Mouse (Mus musculus): Measurements from ENCODE around the gene Atxn7l1.

The Atxn7l1 gene

DNA sequence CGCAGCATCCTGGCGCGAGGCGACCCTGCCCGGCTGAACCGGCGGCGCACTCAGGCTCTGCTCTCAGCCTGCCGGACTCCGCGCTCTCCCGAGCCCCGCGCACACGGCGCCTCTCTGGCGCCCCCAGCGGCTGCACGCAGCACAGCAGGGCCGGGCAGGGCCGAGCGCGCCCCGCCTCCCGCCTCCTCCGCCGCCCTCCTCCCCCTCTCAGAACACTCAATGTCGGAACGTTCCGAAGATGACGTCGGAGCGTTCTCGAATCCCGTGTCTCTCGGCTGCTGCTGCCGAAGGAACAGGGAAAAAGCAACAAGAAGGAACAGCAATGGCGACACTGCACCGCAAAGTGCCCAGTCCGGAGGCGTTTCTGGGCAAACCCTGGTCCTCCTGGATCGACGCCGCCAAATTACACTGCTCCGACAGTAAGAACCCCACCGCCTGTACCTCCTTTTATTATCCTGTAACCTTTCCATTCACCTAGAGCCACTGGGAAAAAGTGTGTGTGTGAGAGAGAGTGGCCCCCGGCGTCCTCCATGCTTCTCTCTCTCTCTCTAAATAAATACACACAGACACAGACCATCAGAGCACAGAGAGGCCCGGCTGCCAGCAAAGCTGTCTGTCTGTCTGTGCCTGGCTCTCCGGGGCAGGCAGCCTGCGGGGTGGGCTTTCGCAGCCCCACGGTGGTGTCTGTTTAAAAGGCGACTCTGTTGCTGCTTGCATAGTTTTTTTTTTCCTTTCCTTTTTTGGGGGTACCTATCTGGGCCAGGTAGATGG, at the start of gene Atxn7l1:
Gene Atxn7l1 (plus strand): TSS at position 197 of the 771 bp plus-strand sequence.
- DNase-seq (ENCODE audit: low spot score) = peak; percentile 79

DNA sequence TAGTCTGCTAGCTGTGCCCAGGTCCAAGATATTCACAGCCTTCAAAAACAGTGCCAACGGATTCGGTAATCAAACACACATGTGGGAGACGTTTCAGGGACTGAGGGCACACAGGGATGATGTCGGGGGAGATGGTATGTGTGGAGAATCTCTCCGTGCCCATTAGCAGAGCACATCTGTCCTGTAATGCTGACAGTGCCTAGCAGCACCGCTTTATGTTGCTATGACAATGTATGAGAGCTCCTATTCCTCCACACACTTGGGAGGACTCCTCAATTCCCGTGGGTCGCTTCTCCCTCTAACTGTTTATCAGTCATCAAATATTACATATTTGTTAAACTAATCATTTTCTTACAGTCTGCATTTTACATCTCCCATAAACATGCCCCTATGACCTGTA, 45.9 kb upstream of the Atxn7l1 start:
- DNase-seq (ENCODE audit: low spot score) = no peak

DNA sequence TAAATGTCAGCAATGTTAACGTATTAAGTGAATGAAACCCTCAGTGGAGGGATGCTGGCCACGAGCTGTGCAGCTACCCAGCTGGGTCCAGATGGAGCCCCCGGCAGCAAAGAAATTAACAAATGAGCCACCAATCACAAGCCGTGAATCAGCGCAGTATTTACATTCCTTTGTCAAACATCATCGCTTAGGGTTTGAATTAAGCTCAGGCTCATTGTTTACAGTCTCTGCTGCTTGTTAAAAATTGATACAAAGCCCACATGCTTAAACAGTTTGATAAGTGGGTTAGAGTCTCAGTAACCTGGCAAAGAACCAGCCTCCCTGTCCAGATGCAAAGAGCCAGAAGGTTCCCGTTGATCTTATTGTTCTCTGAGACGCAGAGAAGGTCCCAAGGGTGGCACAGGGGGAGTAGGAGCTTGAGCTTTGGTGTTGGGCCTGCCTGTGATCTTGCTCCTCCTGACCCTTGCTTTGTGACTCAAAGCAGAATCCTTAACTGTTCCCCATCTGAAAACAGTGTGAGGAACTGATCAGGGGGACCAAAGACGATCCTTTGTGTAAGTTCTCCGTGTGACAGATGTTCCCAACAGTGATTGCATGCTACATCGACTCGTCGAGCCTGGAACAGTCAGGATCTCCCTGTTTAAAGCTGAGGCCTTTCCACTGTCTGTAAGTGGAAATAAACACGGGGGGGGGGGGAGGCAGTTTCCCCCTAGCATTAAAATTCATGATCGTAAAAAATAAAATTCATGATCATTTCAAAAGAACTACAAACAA, 45.0 kb upstream of the Atxn7l1 start:
- DNase-seq (ENCODE audit: low spot score) = no peak

DNA sequence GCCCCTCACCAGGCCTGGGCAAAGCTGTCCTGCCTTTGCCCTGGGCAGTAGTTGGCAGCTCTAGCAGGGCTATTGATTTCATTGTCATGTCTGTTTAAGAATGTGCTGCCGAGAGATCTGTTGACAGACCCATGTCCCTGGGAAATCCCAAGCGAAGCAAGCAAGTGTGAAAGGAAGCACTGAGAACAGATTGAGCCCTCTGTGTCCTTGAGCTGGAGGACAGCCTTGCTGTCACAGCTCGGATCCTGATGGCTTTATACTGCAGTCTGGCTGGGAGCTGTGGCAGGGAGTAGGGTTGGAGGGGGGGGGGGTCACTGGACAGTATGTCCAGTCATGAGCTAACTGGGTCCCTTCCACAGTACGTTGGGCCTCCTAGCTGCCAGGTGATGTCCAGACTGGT, 41.8 kb upstream of the Atxn7l1 start:
- no peak for DNase-seq (ENCODE audit: low spot score)

DNA sequence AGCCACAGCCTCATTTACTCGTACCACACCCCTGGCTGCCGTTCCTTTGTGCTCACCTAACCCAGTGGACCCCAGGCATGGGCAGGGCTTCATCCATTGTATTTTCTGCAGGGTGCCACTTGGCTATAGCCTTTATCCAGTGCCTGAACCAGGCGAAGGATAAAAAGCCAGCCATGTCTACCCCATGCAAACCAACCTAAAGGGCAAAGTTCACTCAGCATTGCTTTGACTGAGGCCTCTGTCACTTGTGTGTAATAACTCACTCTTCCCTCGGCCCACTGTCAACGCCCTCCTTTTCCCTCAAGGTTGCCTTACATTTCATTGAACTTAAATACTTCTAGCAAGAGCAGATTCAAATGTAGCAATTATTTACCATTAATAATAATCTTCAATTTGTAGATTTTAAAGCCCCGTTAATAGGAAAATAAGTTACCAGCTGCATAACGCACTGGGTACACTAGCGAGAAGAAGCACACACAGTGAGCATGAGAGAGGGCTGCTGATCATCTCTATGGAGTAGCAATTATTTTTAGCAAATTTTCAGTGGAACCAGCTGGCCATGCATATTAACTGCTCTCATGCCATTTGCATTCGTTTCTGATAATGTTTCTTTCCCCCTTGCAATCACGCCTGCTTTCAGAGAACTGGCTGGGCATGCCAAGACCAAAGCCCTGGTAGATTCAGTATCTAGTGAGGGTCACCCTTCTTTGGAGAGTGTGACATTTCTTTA, 40.9 kb upstream of the Atxn7l1 start:
- no peak for DNase-seq (ENCODE audit: low spot score)

DNA sequence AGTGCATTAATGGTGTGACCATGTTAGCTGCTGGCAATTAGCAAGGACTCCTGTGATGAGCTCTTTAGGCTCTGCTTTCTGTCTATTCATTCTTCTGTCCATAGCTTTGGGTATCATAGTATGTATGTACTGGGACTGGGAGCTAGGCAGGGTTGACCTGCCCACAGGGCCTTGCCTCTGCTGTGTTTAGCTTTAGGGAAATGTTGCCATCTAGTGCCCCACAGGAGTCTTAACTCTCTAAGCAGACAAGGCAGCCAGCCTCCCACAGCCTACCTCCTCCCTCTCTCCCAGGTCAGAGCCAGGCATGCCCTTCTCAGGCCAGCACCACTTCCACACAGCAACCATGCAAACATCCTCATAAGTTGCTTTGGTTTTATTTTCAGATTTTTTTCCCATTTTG, 38.0 kb upstream of the Atxn7l1 start:
- DNase-seq (ENCODE audit: low spot score) = no peak

DNA sequence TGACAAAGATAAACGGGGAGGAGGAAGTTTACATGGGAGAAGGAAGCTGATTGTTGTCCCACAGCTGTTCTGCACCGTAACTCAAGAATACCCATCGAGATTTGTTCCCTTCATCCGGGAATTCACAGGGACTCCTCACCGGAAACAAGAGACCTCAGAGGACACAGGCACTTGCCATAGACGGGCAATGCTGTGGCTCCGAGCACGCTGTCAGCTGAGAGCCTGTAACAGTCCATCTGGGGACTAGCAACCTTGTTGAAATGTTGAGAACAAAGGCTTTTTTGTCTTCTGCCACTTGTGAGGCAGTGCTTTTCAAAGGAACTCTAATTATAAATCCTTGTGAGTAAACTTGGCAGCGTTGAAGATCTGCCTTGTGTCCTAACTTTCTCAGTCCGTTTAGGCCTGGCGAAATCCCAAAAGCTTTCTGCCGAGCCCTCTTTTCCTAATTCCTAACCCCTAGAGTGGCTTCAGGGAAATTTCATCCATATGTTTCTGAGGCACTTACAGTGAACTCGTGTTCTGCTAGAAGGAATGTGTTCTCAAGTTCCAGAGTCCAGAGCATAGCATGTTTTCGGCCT, 36.5 kb upstream of the Atxn7l1 start:
- DNase-seq (ENCODE audit: low spot score) = no peak

DNA sequence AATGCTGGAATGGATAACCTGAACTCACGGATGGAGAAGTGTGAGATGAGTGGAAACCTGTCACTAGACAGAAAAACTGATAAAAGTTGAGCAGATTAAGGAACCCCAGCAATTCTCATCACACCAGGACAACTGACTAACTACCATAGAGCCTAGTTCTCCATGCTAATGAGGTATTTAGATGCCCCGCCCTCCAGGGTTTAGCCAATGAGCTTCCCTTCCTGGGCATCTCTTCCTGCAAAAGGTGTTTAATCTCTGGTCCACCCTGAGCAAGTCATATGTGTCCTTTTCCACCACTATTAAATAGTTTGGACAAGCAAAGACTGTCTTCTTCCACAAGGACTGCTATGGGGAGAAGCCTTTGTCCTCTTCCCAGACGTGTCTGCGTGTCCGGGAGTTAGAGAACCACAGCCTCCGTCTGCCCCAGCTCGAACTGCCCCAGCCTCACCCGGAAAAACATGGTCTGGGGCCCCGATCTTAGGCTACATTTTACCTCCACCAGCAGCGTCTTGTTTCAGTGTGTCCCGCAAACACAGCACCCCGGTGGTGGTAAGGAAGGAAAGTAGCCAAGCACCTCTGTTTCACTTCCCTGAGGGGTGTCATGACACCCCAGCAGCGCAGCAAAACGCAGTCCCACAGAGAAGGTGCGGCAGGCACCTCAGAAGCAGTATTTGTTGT, 28.7 kb upstream of the Atxn7l1 start:
- DNase-seq (ENCODE audit: low spot score) = no peak

DNA sequence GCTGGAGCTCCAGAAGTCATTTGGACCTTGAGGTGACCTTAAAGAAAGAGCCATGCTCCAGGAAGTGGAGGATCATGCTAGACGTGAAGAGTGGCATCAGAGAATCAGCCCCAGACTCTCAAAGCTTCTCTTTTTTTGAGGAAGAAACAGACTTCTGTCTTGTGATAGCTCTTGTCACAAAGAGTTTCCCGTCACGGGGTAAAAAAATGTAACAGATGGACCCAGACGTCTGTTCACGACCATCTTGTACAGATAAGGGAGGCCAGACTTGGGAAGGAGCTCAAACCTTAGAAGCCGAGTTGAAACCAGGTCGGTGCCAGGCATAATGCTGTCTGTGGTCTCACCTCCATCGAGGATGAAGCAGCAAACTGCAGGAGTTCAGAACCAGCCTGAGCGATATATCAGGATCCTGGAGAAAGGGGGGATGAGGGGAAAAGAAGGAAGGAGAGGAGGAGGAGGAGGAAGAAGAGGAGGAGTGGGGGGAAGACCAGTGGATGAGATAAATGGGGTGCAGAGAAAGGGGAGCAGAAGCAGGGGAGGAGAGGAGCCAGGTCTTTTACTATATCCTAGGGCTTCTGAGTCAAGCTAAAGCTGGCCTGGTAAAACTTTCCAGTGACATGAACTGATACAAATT, 21.8 kb upstream of the Atxn7l1 start:
- DNase-seq (ENCODE audit: low spot score) = no peak

DNA sequence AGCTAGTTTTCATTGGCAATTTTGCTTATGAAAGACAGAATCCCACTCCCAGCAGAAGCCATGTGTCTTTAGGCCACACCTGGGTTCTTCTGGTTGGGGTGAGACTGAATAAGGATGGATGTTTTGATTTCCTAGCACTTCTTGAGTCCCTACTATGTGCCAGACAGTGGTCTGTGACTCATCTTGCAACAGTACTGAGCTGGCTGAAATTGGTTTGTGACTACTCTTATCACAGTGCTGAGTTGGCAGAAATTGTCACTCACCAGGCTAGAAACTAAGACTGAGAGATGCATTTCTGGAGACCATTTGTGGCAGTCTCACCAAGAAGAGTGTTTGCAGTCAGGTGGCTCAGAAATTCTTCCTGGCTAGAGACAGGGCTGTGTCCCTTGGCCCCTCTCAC, 21.2 kb upstream of the Atxn7l1 start:
- DNase-seq (ENCODE audit: low spot score) = no peak

DNA sequence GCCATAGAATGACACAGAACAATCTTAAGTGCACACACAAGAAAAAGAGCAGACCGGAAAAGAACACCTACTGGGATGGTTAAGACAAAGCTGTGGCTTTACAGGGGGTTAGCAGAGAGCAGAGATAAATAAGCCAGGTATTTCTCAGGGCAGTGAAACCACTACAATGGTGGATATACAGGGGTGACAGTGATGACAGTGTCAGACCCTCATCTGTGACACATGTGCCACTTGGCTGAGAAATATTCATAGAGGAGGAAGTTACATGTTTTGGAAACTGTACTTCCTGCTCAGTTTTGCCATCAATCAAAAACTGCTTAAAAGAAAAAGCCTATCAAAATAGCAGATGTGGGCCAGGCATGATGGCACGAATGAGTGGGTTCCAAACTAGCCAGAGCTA, 19.4 kb upstream of the Atxn7l1 start:
- no peak for DNase-seq (ENCODE audit: low spot score)

DNA sequence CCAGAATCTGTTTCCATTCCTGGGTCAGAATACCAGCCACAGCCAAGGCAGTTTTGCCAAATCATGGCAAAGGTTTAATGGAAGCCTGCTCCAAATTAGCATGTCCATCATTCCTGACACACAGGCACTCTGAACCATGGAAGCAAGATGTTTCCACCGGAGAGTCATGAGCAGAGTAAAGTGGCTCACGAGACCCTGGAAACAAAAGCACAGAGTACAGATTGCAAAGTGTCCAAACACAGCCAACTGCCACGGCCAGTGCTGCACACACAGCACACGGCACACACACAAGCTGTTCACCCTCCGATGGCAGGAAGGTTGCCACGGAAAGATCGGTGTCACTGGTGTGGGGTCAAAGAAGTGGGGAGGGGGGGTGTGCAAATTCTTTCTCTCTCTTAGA, 18.8 kb upstream of the Atxn7l1 start:
- DNase-seq (ENCODE audit: low spot score) = no peak

DNA sequence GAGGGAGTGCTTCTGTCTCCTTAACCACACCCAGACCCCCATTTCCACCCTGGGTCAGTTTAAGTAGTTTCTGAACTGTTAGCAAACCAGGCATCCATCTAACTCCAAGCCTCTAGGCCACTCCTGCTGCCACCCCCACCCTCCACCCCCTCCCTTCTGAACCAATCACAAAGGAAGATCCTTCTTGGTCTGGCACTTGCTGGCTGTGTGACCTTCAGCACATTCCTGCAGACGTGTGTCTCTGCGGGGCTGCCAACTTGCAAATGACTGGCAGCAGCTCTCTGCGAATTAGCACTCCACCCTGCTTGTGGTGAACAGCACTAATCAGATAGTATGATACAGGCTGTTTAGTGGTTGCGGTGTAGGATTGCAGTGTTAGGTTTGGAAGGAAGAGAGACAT, 18.1 kb upstream of the Atxn7l1 start:
- no peak for DNase-seq (ENCODE audit: low spot score)

DNA sequence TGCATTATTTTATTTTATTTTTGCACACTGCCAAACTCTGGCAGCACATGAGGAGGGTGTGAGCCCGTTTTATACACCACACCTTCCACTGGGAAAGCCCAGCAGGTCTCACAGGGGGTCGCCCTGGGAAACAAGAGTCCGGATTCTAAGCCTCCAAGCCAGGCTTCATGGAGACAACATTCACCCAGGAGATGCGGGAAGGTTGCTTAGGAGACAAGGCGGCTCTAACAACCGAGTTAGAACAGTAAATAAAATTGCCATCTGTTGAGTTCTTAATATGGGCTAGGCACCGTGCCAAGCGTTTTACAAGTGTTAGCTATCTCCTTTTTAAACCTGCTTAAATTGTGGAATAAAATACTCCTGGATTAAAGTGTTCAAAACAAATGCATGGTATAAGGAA, 17.1 kb upstream of the Atxn7l1 start:
- peak; percentile 66 for DNase-seq (ENCODE audit: low spot score)

DNA sequence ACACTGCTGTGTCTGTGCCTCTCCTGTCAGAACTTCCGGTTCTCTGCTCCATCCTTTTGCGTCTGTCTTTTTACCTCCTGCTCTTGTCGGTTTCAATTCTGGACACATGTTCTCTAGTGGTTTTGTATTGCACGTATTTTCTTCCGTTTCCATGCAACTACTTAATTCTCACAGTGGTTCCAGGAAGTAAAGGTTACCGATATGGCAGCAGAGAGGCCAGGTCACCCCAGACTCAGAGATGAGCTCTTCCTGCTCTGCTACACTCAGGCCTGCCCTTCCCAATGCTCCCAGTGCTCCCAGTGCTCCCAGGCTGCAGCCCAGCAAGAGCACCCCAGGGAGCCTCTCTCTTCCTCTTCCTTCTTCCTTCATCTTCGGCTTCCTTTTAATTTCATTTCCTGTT, 15.7 kb upstream of the Atxn7l1 start:
- DNase-seq (ENCODE audit: low spot score) = no peak

DNA sequence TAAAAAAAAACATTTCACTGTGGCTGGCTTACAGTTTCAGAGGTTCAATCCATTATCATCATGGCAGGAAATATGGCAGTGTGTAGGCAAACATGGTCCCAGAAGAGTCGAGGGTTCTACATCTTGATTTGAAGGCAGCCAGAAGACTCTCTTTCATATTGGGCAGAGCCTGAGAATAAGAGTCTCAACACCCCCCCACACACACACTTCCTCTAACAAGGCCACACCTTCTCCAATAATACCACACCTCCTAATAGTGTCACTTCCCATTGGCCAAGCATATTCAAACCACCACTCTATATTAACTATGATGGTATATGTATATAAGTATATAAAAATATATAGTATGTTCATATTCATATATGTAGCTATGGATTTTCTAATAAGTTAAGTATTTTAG, 9.6 kb upstream of the Atxn7l1 start:
- no peak for DNase-seq (ENCODE audit: low spot score)

DNA sequence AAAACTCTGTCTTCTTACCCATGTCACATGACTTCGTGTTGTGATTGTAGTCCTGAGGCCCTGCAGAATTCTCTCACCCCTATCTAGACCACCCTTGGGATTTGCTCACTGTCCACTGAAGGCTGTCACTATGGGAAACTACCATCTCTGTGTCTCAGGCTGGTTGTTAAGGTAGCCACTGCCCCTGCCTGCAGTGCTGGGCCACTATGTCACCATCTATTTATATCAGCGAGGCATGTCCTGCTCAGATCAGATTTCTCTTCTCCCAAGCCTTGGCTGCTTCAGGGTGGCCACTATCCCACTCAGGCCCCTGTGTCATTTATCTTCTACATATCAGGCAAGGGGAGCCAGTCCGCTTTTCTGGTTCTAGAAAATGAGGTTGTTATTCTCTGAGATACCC, 8.4 kb upstream of the Atxn7l1 start:
- DNase-seq (ENCODE audit: low spot score) = no peak

DNA sequence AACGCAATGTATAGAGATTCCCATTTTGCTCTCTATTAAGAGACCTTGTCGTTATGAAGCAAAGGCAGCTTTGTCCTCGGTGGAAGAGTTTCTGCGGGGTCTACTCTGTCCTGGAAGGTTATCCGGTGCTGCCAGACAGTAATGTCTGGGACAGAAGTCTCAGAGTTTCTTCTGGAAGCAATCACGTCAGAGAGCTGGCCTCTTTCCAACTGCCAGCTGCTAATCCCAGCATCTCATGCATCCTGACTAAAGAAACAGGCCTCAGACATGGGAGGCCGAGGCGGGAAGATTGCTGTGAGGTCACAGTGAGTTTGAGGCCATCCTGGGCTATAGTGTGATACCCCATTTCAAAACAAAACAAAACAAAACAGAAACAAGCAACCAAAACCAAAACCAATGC, 3.0 kb upstream of the Atxn7l1 start:
- DNase-seq (ENCODE audit: low spot score) = no peak

DNA sequence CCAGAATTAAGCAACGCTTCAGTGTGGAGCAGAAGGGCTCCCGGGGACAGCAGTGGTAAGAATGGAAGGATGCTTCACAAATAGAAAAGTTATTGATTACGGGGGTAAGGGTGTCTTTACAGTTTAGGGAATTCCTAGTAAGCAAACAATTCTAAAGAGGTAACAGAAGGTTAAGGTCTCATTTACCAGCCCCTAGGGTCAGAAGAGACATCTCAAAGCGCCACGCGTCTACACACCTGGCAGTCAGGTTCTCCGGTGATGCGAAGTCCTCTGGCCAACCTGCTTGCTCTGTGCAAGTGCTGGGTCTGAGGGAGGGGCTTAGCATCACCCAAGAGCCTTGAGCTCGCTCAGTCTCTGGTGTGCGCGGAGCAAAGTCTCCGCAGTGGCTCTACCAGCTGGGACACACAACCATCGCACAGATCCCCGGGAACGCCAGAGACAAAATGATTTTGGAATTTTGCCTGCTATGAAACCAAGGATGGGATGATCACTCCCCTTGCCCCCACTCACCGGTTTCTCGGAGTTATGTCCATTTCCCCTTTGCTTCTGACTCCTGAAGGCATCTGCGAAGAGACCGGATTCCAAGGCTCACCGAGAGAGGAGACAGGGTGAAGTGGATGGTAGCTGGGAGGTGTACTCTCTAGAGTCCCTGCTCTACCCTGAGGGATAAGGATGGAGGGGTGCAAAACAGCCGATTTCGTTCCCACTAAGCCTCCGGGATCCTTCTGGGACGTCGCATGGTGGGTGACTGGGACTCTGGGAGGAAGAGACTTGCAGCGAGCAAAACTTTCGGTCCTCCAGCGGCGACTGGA, 665 bp upstream of the Atxn7l1 start:
- DNase-seq (ENCODE audit: low spot score) = no peak

DNA sequence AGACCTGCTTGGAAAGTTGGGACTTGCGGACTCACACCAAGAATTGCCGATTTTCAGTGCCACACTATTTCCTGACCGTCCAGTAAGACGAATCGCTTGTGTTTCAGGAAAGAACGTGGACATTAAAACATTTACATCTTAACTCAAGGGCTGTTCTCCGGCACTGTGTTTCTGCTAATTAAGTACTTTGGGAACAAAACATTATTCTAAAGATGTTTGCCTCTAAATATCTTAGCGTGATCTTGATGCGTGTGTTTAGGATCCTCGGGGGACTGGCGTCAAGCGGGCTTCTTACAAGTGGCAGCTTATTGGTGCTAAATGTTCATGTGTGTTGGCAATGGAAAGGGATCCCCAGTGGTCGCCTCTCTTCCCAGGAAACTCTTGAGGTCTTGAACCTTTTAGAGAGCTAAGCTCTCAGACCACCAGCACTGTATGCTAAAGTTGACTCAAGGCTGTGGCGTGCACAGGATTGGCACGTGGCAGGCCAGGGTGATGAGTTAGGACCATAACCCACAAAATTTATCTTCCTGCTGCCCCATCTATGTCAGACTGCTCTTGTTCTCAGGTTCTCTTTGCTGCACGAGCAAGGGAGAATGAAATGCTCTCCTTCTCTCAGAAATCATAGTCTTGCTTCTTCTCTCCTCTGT, 2.2 kb downstream of the Atxn7l1 start:
- no peak for DNase-seq (ENCODE audit: low spot score)

All from layer of hippocampus, adult 9-10 months (tissue).